Mouse (Mus musculus): ENCODE measurements around the gene Dctn3.
"Not testable (repeated sequence)": the region's sequence is repeated elsewhere in the genome, so short reads cannot be mapped to it uniquely, and the experiment has no call there.

Dctn3 gene

DNA sequence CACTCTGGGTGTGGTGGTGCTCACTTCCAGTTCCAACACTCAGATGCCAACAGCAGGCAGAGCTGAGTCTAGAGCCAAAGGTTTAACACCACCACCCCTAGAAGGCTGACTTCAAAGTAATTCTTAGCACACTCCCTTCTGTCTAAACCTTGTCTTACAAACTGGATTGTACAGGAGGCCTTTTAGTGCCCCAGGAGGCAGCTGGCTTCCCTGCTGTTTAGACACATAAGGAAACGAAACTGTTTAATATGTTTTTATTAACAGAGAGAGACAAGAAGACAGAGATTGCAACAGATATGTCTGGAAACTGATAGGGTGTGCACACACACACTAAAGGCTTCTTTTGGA is 15.3 kb upstream of the Dctn3 start:
- DNase-seq (ENCODE audit: low spot score in 2 of 2): no peak

DNA sequence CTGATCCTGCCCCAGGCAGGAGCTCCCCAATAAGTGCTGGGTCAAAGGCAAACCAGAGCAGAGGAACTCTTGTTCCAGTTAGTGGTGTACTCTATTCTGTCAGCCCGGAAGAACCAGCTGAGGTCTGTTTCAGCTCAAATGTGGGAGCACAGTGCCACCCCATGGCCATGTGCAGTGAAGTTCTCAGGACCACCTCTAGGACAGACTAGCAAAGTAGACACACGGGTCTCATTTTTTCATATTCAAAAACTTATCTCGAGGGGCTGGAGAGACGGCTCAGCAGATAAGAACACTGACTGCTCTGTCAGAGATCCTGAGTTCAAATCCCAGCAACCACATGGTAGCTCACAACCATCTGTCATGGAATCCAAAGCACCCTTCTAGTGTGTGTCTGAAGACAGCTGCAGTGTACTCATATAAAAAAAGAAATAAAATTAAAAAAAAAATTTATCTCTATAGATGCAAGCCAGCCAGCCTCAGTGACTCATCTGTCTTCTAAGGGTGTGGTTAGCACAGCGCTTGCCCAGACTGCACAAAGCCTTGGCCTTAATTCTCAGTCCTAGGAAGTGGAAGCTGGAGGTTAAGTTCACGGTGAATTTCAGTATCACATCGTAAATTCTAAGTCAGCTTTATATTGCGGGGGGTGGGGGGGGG is 14.8 kb upstream of the Dctn3 start:
- peak; percentile 66 to 79 for DNase-seq (ENCODE audit: low spot score in 2 of 2)

DNA sequence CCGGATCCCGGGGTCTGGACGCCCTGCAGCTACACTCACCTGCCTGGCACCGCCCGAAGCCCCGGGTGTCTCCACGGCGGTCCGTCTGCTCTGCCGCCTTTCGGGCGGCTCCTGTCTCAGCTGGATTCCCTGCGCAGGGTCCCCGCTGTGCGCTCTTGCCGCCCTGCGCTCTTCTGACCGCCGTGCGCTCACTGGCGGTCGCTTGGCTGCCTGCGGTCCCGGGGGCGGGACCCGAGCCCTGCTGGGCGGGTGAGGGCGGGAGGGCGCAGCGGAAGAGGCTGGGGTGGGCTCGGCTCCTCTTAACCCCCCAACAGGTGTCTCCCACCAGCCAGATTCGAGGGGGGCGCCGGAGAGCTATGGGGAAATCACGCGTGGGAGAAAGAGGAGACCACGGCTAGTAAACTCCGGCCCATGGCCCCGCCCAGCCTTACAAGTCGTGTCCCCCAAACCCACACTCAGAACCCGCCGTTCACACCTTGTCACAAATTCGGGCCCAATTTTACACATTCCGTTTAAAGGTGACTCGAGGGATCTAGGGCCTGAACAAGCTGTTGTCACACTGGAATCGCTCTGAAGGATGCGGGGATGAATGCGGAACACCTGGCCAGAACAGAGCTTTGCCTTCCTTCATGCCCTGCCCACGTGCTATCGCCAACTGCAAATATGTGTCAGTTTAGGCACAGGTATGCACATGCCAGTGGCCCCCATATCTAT is 8.2 kb upstream of the Dctn3 start, which contains the start of gene Arid3c:
Gene Arid3c (minus strand): TSS at position 91 of the 714 bp plus-strand sequence.
- no peak for DNase-seq (ENCODE audit: low spot score in 2 of 2)

- no peak for DNase-seq (ENCODE audit: low spot score in 2 of 2)
These were observed 4.1 kb upstream of the Dctn3 start for GRCm38 (mm10) chr4:41726826-41727621.

DNA sequence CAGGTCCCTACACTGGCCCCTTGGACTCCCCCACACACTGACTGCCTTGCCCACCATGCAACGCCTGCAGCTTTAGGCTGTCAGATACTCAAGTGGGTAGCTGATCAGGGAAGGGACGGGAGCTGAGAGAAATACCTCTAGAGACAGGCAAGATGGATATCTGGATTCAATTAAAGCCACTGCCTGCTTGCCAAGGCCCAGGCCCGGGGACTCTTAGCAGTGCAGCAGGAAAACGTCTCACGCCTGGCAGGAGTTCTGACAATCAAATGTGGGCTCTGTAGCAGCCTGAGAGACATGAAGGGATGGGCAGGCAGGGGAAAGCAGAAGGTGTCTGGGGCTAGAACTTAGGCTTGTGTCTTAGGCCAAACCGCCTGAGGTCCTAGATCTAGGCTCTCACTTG is 6.1 kb downstream of the Dctn3 start:
- no peak for DNase-seq (ENCODE audit: low spot score in 2 of 2)

- DNase-seq (ENCODE audit: low spot score in 2 of 2): no peak
These were observed 7.4 kb downstream of the Dctn3 start for GRCm38 (mm10) chr4:41715596-41715995.

DNA sequence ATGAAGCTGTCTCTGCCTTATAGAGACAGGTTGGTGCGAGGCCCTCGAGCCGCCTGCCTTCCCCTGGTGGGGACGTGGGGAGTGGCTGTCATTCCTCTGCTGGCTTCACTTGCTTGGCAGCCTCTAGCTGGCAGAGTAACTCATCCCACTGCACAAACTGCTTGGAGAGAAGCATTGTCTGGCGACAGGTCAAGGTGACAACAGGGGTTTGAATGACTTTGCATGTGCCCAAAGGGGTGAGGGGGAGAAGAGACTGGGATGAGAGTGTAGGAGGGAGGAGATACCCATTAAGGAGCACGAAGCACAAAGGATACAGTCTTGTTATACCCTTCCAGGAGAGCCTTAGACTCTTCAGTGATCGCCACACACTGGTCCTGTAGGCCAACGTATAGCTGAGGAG is 7.9 kb downstream of the Dctn3 start:
- no peak for DNase-seq (ENCODE audit: low spot score in 2 of 2)

DNA sequence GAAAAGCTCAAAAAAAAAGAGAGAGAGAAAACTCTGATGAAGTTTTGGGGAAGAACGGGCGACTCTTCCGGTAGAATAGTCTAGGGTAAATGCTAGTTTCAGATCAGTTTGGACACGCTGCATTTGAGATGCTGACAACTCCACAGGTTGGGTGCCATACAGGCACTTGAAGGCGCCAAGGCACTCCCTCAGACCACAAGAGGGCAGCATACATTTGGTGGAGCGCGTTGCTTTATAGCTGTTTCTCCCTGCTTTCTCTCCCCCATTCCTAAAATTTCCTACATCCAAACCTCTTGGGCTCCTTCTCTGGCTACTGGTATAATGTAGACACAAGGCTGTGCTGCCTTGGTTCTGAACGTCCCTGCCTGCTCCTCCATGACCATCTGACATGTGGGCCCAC is 8.7 kb downstream of the Dctn3 start:
- DNase-seq (ENCODE audit: low spot score in 2 of 2): peak in 1 of 2 experiments; percentile 67

DNA sequence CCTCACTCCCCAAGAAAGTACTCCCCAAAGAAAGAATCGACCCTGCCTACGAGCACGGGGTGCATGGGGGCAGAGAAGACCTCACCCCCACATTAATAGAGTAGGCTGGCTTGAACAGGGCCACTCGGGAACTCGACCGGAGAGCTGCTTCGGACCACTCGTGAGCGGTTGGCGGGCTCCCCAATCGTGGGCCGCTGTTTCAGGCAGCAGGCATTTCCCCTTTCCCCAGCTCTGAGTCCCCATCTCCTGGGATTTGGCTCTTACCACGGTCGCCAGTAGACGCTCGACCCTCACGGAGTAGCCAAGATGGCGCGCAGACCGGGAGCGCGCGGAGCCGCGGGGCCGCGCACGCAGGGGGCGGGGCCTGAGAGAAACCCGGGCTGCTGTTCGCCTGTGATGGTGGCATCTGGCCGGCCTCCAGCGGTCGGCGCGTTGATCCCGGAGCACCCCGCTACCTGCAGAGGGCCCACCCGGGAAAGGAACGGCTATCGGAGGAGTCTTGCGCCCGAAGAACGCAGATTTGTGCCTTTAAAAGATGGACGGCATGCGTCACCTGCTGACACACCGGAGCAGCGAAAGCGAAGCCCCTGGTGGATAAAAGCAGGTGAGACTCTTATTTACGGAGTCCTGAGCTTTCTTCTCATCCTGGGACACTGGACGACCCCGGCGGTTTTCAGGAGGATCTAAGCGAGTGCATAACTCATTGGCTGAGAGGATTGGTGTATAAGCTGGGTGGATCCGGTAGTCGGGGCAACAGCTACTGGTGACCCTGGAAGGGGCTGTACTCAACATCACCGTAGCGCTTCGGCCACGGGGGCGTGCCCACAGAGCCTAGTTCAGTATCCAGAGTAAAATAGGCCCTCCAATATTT is 9.5 kb downstream of the Dctn3 start, which contains the start of gene Rpp25l:
Gene Rpp25l (minus strand): TSS at position 338 of the 871 bp plus-strand sequence.
- peak; percentile 76 to 78 for DNase-seq (ENCODE audit: low spot score in 2 of 2)

DNA sequence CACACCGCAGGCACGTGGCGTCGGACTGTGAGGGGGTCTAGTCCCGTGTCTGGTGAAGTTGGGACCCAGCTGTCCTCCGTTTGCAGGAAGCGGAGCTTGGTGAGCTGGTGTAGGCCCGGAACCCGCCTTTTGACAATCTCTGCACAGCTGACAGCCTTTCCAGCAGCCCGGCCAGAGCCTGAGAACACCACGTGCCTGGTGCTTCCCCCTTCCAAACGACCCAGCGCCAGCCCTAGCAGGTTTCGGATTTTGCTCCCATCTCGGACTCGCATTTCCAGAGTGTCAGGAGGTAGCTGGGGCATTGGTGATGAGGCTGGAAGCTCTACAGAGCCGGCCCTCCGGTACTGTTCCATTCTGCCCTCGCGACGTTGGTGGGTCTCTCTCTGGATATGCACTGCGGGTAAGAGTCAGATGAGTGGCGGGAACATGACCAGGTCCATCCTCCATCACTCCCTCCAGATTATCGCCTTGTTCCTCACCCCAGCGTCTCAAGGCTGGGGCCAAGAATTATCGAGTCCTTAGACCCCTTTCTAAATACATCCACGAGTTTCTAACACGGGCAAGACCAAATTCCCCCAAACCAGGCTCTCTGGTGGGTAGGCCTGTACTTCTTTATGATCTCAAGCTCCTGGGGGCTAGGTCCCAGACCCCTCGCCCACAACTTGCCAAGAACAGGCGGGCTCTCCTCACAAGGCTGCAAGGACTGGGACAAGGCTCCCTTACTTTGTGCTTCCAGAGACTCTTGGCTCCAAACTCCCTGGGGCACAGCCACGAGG is 10.4 kb downstream of the Dctn3 start:
- no peak for DNase-seq (ENCODE audit: low spot score in 2 of 2)

GRCm38 (mm10) chr4:41711705-41712375 is 11.1 kb downstream of the Dctn3 start:
- no peak for DNase-seq (ENCODE audit: low spot score in 2 of 2)

DNA sequence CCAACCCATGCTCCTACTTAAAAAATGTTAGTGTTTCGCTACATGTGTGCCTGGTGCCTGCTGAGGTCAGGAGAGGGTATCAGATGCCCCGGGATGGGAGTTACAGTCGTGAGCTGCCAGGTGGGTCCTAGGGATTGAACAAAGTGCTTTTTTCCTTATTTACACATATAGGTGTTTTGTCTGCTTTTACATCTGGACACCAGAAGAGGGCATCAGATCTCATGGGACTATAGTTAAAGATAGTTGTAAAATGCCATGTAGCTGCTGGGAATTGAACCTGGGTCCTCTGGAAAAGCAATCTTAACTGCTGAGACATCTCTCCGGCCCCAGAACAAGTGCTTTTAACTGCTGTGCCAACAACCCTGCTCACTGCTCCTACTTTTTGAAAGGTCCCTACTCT is 12.7 kb downstream of the Dctn3 start:
- DNase-seq (ENCODE audit: low spot score in 2 of 2): no peak

- DNase-seq (ENCODE audit: low spot score in 2 of 2): no peak
These were observed 14.7 kb downstream of the Dctn3 start for GRCm38 (mm10) chr4:41708192-41708745.

GRCm38 (mm10) chr4:41707011-41707535 is 15.9 kb downstream of the Dctn3 start:
- peak; percentile 45 to 62 for DNase-seq (ENCODE audit: low spot score in 2 of 2)

- no peak for DNase-seq (ENCODE audit: low spot score in 2 of 2)
These were observed 16.8 kb downstream of the Dctn3 start for GRCm38 (mm10) chr4:41705922-41706754.

DNA sequence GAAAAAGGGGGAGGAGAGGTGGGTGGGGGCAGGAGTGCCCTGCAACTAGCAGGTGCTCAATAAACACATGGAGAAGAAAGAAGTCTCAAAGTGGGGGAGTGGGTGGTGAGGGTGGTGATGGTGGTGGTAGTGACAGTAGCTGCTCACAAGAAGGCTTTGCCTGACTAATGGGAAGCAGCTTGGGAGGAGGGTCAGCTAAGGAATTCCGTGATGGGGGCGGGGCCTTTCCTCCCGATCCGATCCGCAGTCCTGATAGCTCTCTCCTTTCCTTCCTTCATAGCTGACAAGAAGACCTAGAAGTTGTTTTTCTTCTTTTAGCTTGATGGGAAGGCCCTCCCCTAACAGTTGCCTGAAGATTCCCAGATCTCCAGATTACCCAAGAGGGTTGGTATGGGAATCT is 18.3 kb downstream of the Dctn3 start:
- DNase-seq (ENCODE audit: low spot score in 2 of 2): no peak

GRCm38 (mm10) chr4:41702226-41702625 is 20.7 kb downstream of the Dctn3 start:
- DNase-seq (ENCODE audit: low spot score in 2 of 2): not testable (repeated sequence)

DNA sequence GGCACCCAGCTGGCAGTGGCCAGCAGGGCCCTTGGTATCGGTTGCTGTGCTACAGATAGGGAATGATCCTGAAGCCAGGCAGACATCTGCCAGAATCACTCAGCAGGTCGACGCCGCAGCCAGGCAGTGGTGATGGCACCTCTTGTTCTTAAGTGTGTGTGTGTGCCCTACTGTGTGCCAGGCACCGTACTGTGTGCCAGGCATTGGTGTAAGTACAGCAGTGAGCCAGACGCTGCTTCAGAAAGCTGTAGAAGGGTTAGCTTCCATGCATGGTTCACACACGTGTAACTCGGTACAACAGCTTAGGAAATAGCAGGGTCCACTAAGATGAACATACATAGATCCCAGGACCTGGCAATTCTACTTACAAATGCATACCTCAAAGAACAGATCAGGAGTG is 22.7 kb downstream of the Dctn3 start:
- DNase-seq (ENCODE audit: low spot score in 2 of 2): not testable (repeated sequence)

DNA sequence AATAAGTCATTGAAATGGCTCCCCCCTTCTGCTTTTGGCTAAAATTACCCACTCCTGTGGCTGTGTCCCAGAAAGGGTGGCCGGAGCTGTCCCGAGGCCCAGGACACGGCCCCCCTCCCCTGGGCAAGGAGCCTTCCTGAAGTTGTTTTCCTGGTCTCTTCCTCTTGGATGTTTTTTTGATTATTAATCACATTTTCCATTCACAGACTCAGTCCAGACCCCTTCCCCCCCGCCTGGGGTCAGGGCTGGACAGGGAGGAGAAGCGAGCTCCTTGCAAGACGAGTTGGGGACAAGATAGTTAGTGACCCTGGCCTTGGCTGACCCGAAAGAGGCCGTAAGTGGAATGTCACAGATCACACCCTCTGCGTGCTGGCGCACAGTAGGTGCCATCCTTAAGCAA is 23.2 kb downstream of the Dctn3 start, which contains the start of gene Il11ra1:
Gene Il11ra1 (plus strand): TSS at position 207 of the 400 bp plus-strand sequence.
- DNase-seq (ENCODE audit: low spot score in 2 of 2): not testable (repeated sequence)
